Mouse (Mus musculus): ENCODE results near the gene Cabp4.
"Not testable (repeated sequence)": the region's sequence is repeated elsewhere in the genome, so short reads cannot be mapped to it uniquely, and the experiment has no call there.

The Cabp4 gene

GRCm38 (mm10) chr19:4147022-4147405, 3.2 kb upstream of the Cabp4 start:
- DNase-seq (ENCODE audit: low spot score) = no peak

- DNase-seq (ENCODE audit: low spot score) = no peak
Observed at GRCm38 (mm10) chr19:4146366-4147021, 2.7 kb upstream of the Cabp4 start.

GRCm38 (mm10) chr19:4145936-4146335, 2.1 kb upstream of the Cabp4 start:
- DNase-seq (ENCODE audit: low spot score) = no peak

GRCm38 (mm10) chr19:4144550-4145498, 991 bp upstream of the Cabp4 start:
- no peak for DNase-seq (ENCODE audit: low spot score)

- no peak for DNase-seq (ENCODE audit: low spot score)
Observed at GRCm38 (mm10) chr19:4142416-4143173, 1.2 kb downstream of the Cabp4 start.

- no peak for DNase-seq (ENCODE audit: low spot score)
Observed at GRCm38 (mm10) chr19:4140147-4140546, 3.7 kb downstream of the Cabp4 start.

GRCm38 (mm10) chr19:4139446-4139845, 4.4 kb downstream of the Cabp4 start, which contains the start of gene Gpr152:
Gene Gpr152, plus strand, starts transcription at chr19:4139787.
- no peak for DNase-seq (ENCODE audit: low spot score)

GRCm38 (mm10) chr19:4137913-4138312, 5.9 kb downstream of the Cabp4 start:
- no peak for DNase-seq (ENCODE audit: low spot score)

- DNase-seq (ENCODE audit: low spot score) = no peak
Observed at GRCm38 (mm10) chr19:4136463-4136862, 7.4 kb downstream of the Cabp4 start.

GRCm38 (mm10) chr19:4135963-4136345, 7.9 kb downstream of the Cabp4 start:
- not testable (repeated sequence) for DNase-seq (ENCODE audit: low spot score)

- not testable (repeated sequence) for DNase-seq (ENCODE audit: low spot score)
Observed at GRCm38 (mm10) chr19:4135229-4135962, 8.4 kb downstream of the Cabp4 start.

- no peak for DNase-seq (ENCODE audit: low spot score)
Observed at GRCm38 (mm10) chr19:4134354-4134753, 9.5 kb downstream of the Cabp4 start.

- no peak for DNase-seq (ENCODE audit: low spot score)
Observed at GRCm38 (mm10) chr19:4131768-4132167, 12.1 kb downstream of the Cabp4 start.

- no peak for DNase-seq (ENCODE audit: low spot score)
Observed at GRCm38 (mm10) chr19:4131075-4131474, 12.8 kb downstream of the Cabp4 start.

- no peak for DNase-seq (ENCODE audit: low spot score)
Observed at GRCm38 (mm10) chr19:4130106-4130505, 13.7 kb downstream of the Cabp4 start.

GRCm38 (mm10) chr19:4129462-4129861, 14.4 kb downstream of the Cabp4 start:
- no peak for DNase-seq (ENCODE audit: low spot score)

GRCm38 (mm10) chr19:4126759-4127495, 16.9 kb downstream of the Cabp4 start:
- DNase-seq (ENCODE audit: low spot score) = no peak

- DNase-seq (ENCODE audit: low spot score) = peak; percentile 87
Observed at GRCm38 (mm10) chr19:4125741-4126696, 17.8 kb downstream of the Cabp4 start, which contains the start of gene Aip. Gene Aip, minus strand, starts transcription at chr19:4125858.

GRCm38 (mm10) chr19:4125268-4125667, 18.6 kb downstream of the Cabp4 start:
- not testable (repeated sequence) for DNase-seq (ENCODE audit: low spot score)

- DNase-seq (ENCODE audit: low spot score) = no peak
Observed at GRCm38 (mm10) chr19:4124432-4124831, 19.4 kb downstream of the Cabp4 start.
